Mouse (Mus musculus) kidney, adult 8-10 months (tissue): ENCODE results near the gene Vezf1.

Source experiments
- DNase-seq, 2 experiments: peaks; one replicate each; pipeline ENCODE4 v3.0.0; 2022

Vezf1 gene

GRCm38 (mm10) chr11:88098787-88099598 is 30.9 kb downstream of the Vezf1 start:
- peak; percentile 61 to 66 for DNase-seq

- peak; percentile 71 to 74 for DNase-seq
These were observed 31.5 kb downstream of the Vezf1 start for GRCm38 (mm10) chr11:88099599-88100023.

- no peak for DNase-seq
These were observed 32.1 kb downstream of the Vezf1 start for GRCm38 (mm10) chr11:88100170-88100569.

- no peak for DNase-seq
These were observed 35.3 kb downstream of the Vezf1 start for GRCm38 (mm10) chr11:88103214-88103941.

- no peak for DNase-seq
These were observed 37.6 kb downstream of the Vezf1 start for GRCm38 (mm10) chr11:88105494-88106291.

- no peak for DNase-seq
These were observed 38.1 kb downstream of the Vezf1 start for GRCm38 (mm10) chr11:88106292-88106554.

GRCm38 (mm10) chr11:88107365-88107764 is 39.3 kb downstream of the Vezf1 start:
- peak in 1 of 2 experiments; percentile 33 for DNase-seq

- DNase-seq = no peak
These were observed 42.0 kb downstream of the Vezf1 start for GRCm38 (mm10) chr11:88110031-88110594.

- no peak for DNase-seq
These were observed 44.0 kb downstream of the Vezf1 start for GRCm38 (mm10) chr11:88112078-88112477.

GRCm38 (mm10) chr11:88112677-88113333 is 44.7 kb downstream of the Vezf1 start:
- DNase-seq = no peak

- DNase-seq = peak; percentile 54 to 56
These were observed 45.6 kb downstream of the Vezf1 start for GRCm38 (mm10) chr11:88113543-88114271.

- DNase-seq = peak; percentile 49 to 69
These were observed 46.8 kb downstream of the Vezf1 start for GRCm38 (mm10) chr11:88114871-88115301.

- DNase-seq = no peak
These were observed 48.5 kb downstream of the Vezf1 start for GRCm38 (mm10) chr11:88116568-88116967.

- DNase-seq = peak; percentile 44 to 60
These were observed 49.4 kb downstream of the Vezf1 start for GRCm38 (mm10) chr11:88117356-88118090.

- DNase-seq = no peak
These were observed 50.0 kb downstream of the Vezf1 start for GRCm38 (mm10) chr11:88118091-88118440.

GRCm38 (mm10) chr11:88118817-88119642 is 51.0 kb downstream of the Vezf1 start:
- DNase-seq = peak; percentile 75 to 90

- no peak for DNase-seq
These were observed 54.5 kb downstream of the Vezf1 start for GRCm38 (mm10) chr11:88122545-88122944.

- DNase-seq = no peak
These were observed 54.9 kb downstream of the Vezf1 start for GRCm38 (mm10) chr11:88123021-88123420.

GRCm38 (mm10) chr11:88123731-88124130 is 55.7 kb downstream of the Vezf1 start:
- DNase-seq = no peak

- no peak for DNase-seq
These were observed 57.4 kb downstream of the Vezf1 start for GRCm38 (mm10) chr11:88125483-88125882.
